Mouse (Mus musculus) ES-E14 (cell line): ENCODE measurements around the gene Cpne7. TPM values are rescaled to one million over a fixed set of nuclear protein-coding genes. Genes with fewer than 3 reads are reported as not detected.

Source experiments
- DNase-seq: peaks from one replicate; pipeline ENCODE4 v3.0.0-alpha.2; 2013; ENCODE audit warnings: low read depth, low spot score
- H3K27ac ChIP-seq: 2 replicates; pipeline ENCODE4 v1.5.1; 2012; ENCODE audit warnings: low read depth, mild to moderate bottlenecking, low read length, moderate library complexity, mixed read lengths; ENCODE audit not compliant: poor library complexity, insufficient read depth, severe bottlenecking
- H3K36me3 ChIP-seq: 2 replicates; pipeline ENCODE4 v1.6.1; 2012; ENCODE audit warnings: mild to moderate bottlenecking, low read length, moderate library complexity, mixed read lengths; ENCODE audit not compliant: control insufficient read depth, poor library complexity, insufficient read depth, severe bottlenecking
- H3K4me1 ChIP-seq, 2 experiments: fragments of 150-350 bp in 1 of 2; sonication (generic) in 1 of 2; 2 replicates each; pipeline ENCODE4 v1.6.1; 2012; ENCODE audit warnings: low read length in 2 of 2, mild to moderate bottlenecking in 1 of 2, mixed read lengths in 1 of 2; ENCODE audit not compliant: control insufficient read depth in 2 of 2, insufficient read depth in 2 of 2, poor library complexity in 1 of 2
- H3K4me3 ChIP-seq, 2 experiments: fragments of 150-350 bp in 1 of 2; sonication (generic) in 1 of 2; 2 replicates each; pipeline ENCODE4 v1.5.1; 2012; ENCODE audit warnings: low read length in 2 of 2, low read depth in 1 of 2, mild to moderate bottlenecking in 1 of 2, mixed read lengths in 1 of 2; ENCODE audit not compliant: insufficient read depth in 1 of 2, poor library complexity in 1 of 2, severe bottlenecking in 1 of 2
- H3K9ac ChIP-seq: 2 replicates; pipeline ENCODE4 v1.6.1; 2012; ENCODE audit warnings: low read depth, mild to moderate bottlenecking, low read length, mixed read lengths; ENCODE audit not compliant: poor library complexity, insufficient read depth, severe bottlenecking
- H3K9me3 ChIP-seq: fragments of 150-350 bp; sonication (generic); 2 replicates; pipeline ENCODE4 v1.6.1; 2012; ENCODE audit warnings: low read depth, mild to moderate bottlenecking, low read length; ENCODE audit not compliant: control insufficient read depth, insufficient read depth
- CHD2 ChIP-seq: IDR thresholded peaks from 2 replicates; pipeline ENCODE4 v1.6.1; 2014; ENCODE audit warnings: mild to moderate bottlenecking, low read depth, low read length, inconsistent platforms
- HCFC1 ChIP-seq: IDR thresholded peaks from 2 replicates; pipeline ENCODE4 v1.6.1; 2012; ENCODE audit warnings: low read length, inconsistent platforms, borderline replicate concordance; ENCODE audit not compliant: insufficient read depth
- MAFK ChIP-seq: IDR thresholded peaks from 2 replicates; pipeline ENCODE4 v1.6.1; 2014; ENCODE audit warnings: mild to moderate bottlenecking, low read depth, low read length, inconsistent platforms; ENCODE audit not compliant: insufficient read depth
- ZC3H11A ChIP-seq: IDR thresholded peaks from 2 replicates; pipeline ENCODE4 v1.6.1; 2012; ENCODE audit warnings: low read depth, mild to moderate bottlenecking, inconsistent platforms, low read length, borderline replicate concordance
- ZNF384 ChIP-seq: IDR thresholded peaks from 2 replicates; pipeline ENCODE4 v1.6.1; 2012; ENCODE audit warnings: low read depth, low read length, inconsistent platforms
- in situ Hi-C, 2 experiments: fragments of 600-800 bp; cut with MboI; formaldehyde crosslinking; loops; one replicate each; pipeline ENCODE4 v1.15.1; 2025; ENCODE audit warnings: low sequenced_read_pairs in 2 of 2, inconsistent platforms in 1 of 2; ENCODE audit not compliant: unreplicated experiment in 2 of 2
- total RNA-seq: library from RNA; depleted of rRNA; stranded (reverse); fragments of 300-350 nt; gene quantifications from 2 replicates; pipeline ENCODE4 v1.2.3, GENCODE M21; 2012

Cpne7 gene
- total RNA-seq, 1 experiment = 1.8 TPM

DNA sequence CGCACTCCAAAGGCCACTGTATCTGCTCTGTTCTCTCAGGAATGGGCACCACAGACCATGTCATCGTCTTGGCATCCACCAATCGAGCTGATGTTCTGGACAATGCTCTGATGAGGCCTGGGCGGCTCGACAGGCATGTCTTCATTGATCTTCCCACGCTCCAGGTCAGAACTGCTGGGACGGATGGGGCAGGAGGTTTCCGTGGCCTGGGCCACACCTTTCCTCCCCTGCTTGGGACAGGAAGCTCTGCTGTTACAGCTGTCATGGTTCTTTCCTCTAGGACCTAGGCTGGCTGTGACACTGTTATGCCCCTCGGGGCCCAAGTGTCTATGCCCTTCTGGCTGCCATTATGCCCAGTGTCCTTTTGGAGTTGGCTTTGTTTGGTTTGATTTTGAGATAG is 29.9 kb upstream of the Cpne7 start:
- no peak for DNase-seq
- no peak overlapping the region for H3K27ac ChIP-seq
- no peak overlapping the region for H3K4me3 ChIP-seq
- H3K4me1 ChIP-seq = peaks cover 0 to 3% of the 10 kb centered on the region in 2 experiments; a peak in 1 of 4 replicates
- in situ Hi-C loops = no loop called here
- H3K9me3 ChIP-seq = no peaks in the 10 kb centered on the region
- peaks cover 53% of the 10 kb centered on the region; the same call in 1 of the 2 replicates for H3K36me3 ChIP-seq
- no peak overlapping the region for H3K9ac ChIP-seq
- no peak for TF ChIP-seq CHD2
- TF ChIP-seq ZNF384 = no peak
- TF ChIP-seq ZC3H11A = no peak
- TF ChIP-seq MAFK = no peak
- no peak for TF ChIP-seq HCFC1

DNA sequence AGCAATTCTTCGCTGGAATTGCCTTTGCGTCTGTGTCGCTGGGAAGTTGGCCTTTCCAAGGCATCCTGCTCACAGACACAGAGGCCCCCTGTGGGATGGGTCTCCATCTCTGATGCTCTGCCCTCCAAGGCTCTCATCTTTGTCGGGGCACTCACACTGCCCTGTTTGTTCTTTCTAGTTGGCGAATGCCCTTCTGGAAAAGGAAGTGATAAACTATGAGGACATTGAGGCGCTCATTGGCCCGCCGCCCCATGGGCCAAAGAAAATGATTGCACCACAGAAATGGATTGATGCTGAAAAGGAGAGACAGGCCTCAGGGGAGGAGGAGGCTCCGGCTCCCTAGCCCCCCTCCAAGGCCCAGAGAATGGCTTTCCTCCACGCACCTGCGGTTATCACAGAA is 20.0 kb upstream of the Cpne7 start:
- DNase-seq = no peak
- Histone ChIP-seq H3K4me3 (no peak overlapping the region), H3K4me1 (peaks cover 0 to 6% of the 10 kb centered on the region in 2 experiments; a peak in 2 of 4 replicates), H3K27ac (no peak overlapping the region), H3K9ac (no peak overlapping the region), H3K9me3 (no peaks in the 10 kb centered on the region), H3K36me3 (peaks cover 19% of the 10 kb centered on the region; the same call in 1 of the 2 replicates)
- in situ Hi-C loops = no loop called here
- TF ChIP-seq CHD2 (no peak), MAFK (no peak), ZNF384 (no peak), ZC3H11A (no peak), HCFC1 (no peak)

DNA sequence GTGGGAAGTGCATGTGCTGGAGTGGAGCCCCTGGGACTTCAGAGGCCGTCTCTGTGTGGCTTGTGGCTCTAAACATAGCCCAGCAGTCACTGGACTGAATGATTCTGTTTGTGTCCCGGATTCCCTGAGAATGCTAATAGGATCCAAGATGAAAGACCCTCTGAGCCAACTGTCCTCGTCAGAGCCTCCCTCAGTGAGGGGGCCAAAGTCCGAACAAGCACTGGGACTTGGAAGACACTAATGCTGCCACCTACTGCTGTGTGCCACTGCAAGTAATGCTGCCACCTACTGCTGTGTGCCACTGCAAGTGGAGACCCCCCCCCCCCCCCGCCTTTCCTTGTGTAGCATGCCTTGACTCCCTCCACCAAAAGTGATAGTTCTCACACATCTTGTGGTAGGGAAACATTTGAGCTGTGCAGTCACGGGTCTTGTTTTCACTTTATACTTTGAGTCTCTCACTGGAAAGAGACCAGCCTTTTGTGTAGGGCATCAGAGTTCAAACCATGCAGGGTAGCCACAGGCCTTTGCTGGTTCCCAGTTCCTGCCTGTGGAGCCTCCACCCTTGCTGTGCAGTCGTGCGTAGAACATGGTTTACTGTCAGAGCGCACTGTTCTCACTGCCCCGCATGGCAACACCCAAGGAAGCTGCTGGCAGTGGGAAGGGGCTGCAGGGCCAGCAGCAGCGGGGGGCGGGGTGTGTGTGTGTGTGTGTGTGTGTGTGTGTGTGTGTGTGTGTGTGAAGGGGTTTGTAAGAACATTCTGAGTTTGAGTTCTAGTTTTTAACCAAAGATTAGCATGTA is 19.2 kb upstream of the Cpne7 start:
- H3K9ac ChIP-seq = peak overlapping the region; percentile 26; the same call in 1 of the 2 replicates
- TF ChIP-seq HCFC1 (no peak), ZNF384 (no peak), CHD2 (no peak), ZC3H11A (no peak), MAFK (no peak)
- H3K4me3 ChIP-seq = no peak overlapping the region
- in situ Hi-C loops = no loop called here
- peaks cover 24% of the 10 kb centered on the region for H3K36me3 ChIP-seq
- H3K9me3 ChIP-seq = no peaks in the 10 kb centered on the region
- no peak for DNase-seq
- H3K27ac ChIP-seq = peak overlapping the region; percentile 17; the same call in 1 of the 2 replicates
- H3K4me1 ChIP-seq = peaks cover 0 to 6% of the 10 kb centered on the region in 2 experiments; a peak in 2 of 4 replicates

DNA sequence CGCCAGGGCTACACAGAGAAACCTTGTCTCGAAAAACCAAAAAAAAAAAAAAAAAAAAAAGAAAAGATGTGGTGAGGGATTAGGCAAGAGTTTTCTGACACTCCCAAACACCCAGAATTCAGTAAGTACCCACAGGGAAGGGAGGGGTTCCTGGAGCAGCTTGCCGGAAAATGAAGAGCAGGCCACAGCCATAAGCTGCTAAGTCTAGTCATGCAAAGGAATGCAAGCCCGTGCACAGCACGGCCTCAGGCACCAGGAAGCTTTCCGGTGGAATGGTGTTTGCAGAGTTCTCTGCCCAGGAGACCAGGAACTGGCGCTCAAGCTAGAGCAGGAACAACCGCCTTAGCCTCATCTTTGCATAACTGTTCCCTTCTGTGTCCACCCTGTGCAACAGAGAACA is 16.9 kb upstream of the Cpne7 start:
- Histone ChIP-seq H3K27ac (peak overlapping the region; percentile 80; the same call in 1 of the 2 replicates), H3K36me3 (peaks cover 30% of the 10 kb centered on the region), H3K9me3 (no peaks in the 10 kb centered on the region), H3K4me3 (peak overlapping the region in 1 of 2 experiments; percentile 38; a peak in 2 of 4 replicates), H3K9ac (peak overlapping the region; percentile 35; the same call in 1 of the 2 replicates), H3K4me1 (peaks cover 0 to 6% of the 10 kb centered on the region in 2 experiments; a peak in 2 of 4 replicates)
- TF ChIP-seq ZC3H11A (no peak), CHD2 (no peak), MAFK (no peak), ZNF384 (peak; percentile 65)
- in situ Hi-C loops = no loop called here
- DNase-seq = no peak
